Mouse (Mus musculus) inflammation-experienced regulatory T-cells (primary cell): ENCODE results near the gene Rtl6. TPM values are rescaled to one million over a fixed set of nuclear protein-coding genes. Genes with fewer than 3 reads are reported as not detected.

Experiments used
- polyA plus RNA-seq, 2 experiments: library from polyadenylated mRNA; unstranded; fragments of 100-300 nt; shearing (Covaris generic); gene quantifications; one replicate each; pipeline ENCODE4 v1.2.1; 2017

The Rtl6 gene
- 1 to 10 TPM; 5.0 to 9.5 TPM for polyA plus RNA-seq

DNA sequence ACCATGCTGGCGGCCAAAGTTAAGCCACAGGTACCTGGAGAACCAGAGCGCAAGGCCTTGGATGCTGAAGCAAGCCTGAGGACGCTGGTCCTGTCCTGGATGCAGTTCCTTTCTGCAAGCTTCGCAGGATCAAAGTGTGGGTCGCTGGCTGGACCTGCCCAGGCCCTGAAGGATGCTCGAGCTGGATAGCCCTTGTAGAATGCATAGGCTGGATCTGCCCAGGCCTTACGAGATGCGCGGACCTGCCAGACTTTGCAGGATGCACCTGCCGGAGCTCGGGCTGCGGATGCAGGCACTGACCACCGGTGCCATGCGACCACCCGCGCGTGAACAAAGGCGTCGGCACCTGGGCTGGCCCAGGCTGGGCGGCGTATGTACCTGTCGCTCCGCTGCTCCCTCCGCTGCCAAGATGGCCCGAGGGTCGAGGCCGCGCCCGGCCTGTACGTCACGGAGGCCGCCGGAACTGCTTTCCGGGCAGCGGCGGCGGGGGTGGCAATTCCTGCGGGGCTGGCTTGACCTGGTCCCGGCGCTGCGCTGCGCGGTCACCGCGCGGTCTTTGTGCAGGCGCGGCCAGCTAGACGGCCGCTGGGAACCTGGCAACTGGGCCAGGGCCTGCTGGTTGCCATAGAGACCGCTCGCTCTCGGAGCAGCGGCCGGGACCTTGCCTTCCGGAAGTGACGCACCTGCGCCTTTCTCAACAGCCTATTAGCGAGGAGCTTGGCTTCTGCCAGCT is at the start of gene Rtl6:
TSS of gene Rtl6 (minus strand) at position 635 of the 733 bp plus-strand sequence.

Other genes with a start within 250 kb of the Rtl6 start
- gene Parvg, start 233.8 kb downstream of the Rtl6 start, polyA plus RNA-seq: 100 to 1,000 TPM; 112 TPM
- 1 to 10 TPM in 1 of 2 experiments, under 1 TPM in 1; 0.22 to 2.3 TPM for gene Shisal1, start 110.7 kb downstream of the Rtl6 start, polyA plus RNA-seq
- gene Prr5, start 111.8 kb upstream of the Rtl6 start, polyA plus RNA-seq: 1 to 10 TPM in 1 of 2 experiments, under 1 TPM in 1; 0.60 to 2.6 TPM
- gene Arhgap8, start 162.2 kb upstream of the Rtl6 start, polyA plus RNA-seq: under 1 TPM in 1 of 2 experiments, not detected in 1; 0.34 TPM